Mouse (Mus musculus) MEL (cell line): ENCODE measurements around the gene Dnm1. TPM values are rescaled to one million over a fixed set of nuclear protein-coding genes. Genes with fewer than 3 reads are reported as not detected.
A peak's percentile ranks its signal among the peaks of the same experiment; 100 is the strongest.

Experiments used
- DNase-seq: peaks from one replicate; pipeline ENCODE4 v3.0.0; 2011; ENCODE audit warnings: low read depth, low spot score
- H3K27ac ChIP-seq: 2 replicates; pipeline ENCODE4 v1.5.1; 2012; ENCODE audit warnings: low read depth, mild to moderate bottlenecking, control low read depth, low read length, moderate library complexity; ENCODE audit not compliant: control insufficient read depth
- H3K27me3 ChIP-seq, 2 experiments: fragments of 150-350 bp in 1 of 2; sonication (generic) in 1 of 2; 2 replicates each; pipeline ENCODE4 v1.6.1; 2012; ENCODE audit warnings: low read length in 2 of 2, mild to moderate bottlenecking in 2 of 2, improper control_type of control experiment in 1 of 2, moderate library complexity in 1 of 2; ENCODE audit not compliant: insufficient read depth in 2 of 2, control insufficient read depth in 1 of 2
- H3K36me3 ChIP-seq, 2 experiments: 2 replicates each; pipeline ENCODE4 v1.6.1; 2012 to 2014; ENCODE audit warnings: low read length in 2 of 2, improper control_type of control experiment in 1 of 2, inconsistent platforms in 1 of 2, mild to moderate bottlenecking in 1 of 2; ENCODE audit not compliant: insufficient read depth in 2 of 2, control insufficient read depth in 1 of 2
- H3K4me1 ChIP-seq, 2 experiments: fragments of 150-350 bp in 1 of 2; sonication (generic) in 1 of 2; 2 replicates each; pipeline ENCODE4 v1.6.1; 2012; ENCODE audit warnings: low read length in 2 of 2, improper control_type of control experiment in 1 of 2, mild to moderate bottlenecking in 1 of 2; ENCODE audit not compliant: insufficient read depth in 2 of 2, control insufficient read depth in 1 of 2
- H3K4me3 ChIP-seq, 2 experiments: fragments of 150-350 bp in 1 of 2; sonication (generic) in 1 of 2; 2 replicates each; pipeline ENCODE4 v1.5.1; 2012; ENCODE audit warnings: low read depth in 2 of 2, low read length in 2 of 2, mild to moderate bottlenecking in 2 of 2, moderate library complexity in 2 of 2, control low read depth in 1 of 2, improper control_type of control experiment in 1 of 2; ENCODE audit not compliant: control insufficient read depth in 1 of 2, insufficient read depth in 1 of 2
- H3K79me2 ChIP-seq: 2 replicates; pipeline ENCODE4 v1.6.1; 2012; ENCODE audit warnings: mild to moderate bottlenecking, low read length, moderate library complexity; ENCODE audit not compliant: control insufficient read depth, poor library complexity, insufficient read depth
- H3K9ac ChIP-seq: 2 replicates; pipeline ENCODE4 v1.6.1; 2012; ENCODE audit warnings: low read depth, mild to moderate bottlenecking, control low read depth, low read length, moderate library complexity; ENCODE audit not compliant: control insufficient read depth, poor library complexity, severe bottlenecking
- H3K9me3 ChIP-seq: fragments of 150-350 bp; sonication (generic); replicated peaks from 2 replicates; pipeline ENCODE4 v1.6.1; 2012; ENCODE audit warnings: mild to moderate bottlenecking, low read length, improper control_type of control experiment, moderate library complexity; ENCODE audit not compliant: insufficient read depth
- CHD1 ChIP-seq: IDR thresholded peaks from 2 replicates; pipeline ENCODE4 v1.6.1; 2012; ENCODE audit warnings: low read depth, mild to moderate bottlenecking, inconsistent platforms, low read length, improper control_type of control experiment
- CTCF ChIP-seq, 3 experiments: IDR thresholded peaks in 2 of 3; conservative IDR thresholded peaks in 1 of 3; 2 replicates each; pipeline ENCODE4 v1.5.1; 2011 to 2012; ENCODE audit warnings: low read length in 3 of 3, low read depth in 2 of 3, mild to moderate bottlenecking in 2 of 3, improper control_type of control experiment in 1 of 3, inconsistent platforms in 1 of 3, mixed read lengths in 1 of 3, moderate library complexity in 1 of 3; ENCODE audit not compliant: control insufficient read depth in 1 of 3, insufficient read depth in 1 of 3, poor library complexity in 1 of 3, severe bottlenecking in 1 of 3
- E2F4 ChIP-seq: IDR thresholded peaks from 2 replicates; pipeline ENCODE4 v1.6.1; 2011; ENCODE audit warnings: low read depth, low read length, improper control_type of control experiment, borderline replicate concordance
- ELF1 ChIP-seq: IDR thresholded peaks from 2 replicates; pipeline ENCODE4 v1.6.1; 2014; ENCODE audit warnings: low read depth, mild to moderate bottlenecking, inconsistent platforms, low read length, improper control_type of control experiment, moderate library complexity
- GABPA ChIP-seq: IDR thresholded peaks from 2 replicates; pipeline ENCODE4 v1.6.1; 2012; ENCODE audit warnings: low read depth, mild to moderate bottlenecking, inconsistent platforms, low read length, improper control_type of control experiment, moderate library complexity
- GATA1 ChIP-seq: IDR thresholded peaks from 2 replicates; pipeline ENCODE4 v1.6.1; 2011; ENCODE audit warnings: low read depth, low read length, improper control_type of control experiment
- HCFC1 ChIP-seq: IDR thresholded peaks from 2 replicates; pipeline ENCODE4 v1.6.1; 2012; ENCODE audit warnings: low read depth, mild to moderate bottlenecking, inconsistent platforms, low read length, improper control_type of control experiment, moderate library complexity
- JUND ChIP-seq: IDR thresholded peaks from 2 replicates; pipeline ENCODE4 v1.6.1; 2011; ENCODE audit warnings: low read depth, mild to moderate bottlenecking, improper control_type of control experiment, low read length
- MAZ ChIP-seq: IDR thresholded peaks from 2 replicates; pipeline ENCODE4 v1.6.1; 2012; ENCODE audit warnings: low read depth, mild to moderate bottlenecking, inconsistent platforms, low read length, improper control_type of control experiment
- MXI1 ChIP-seq: IDR thresholded peaks from 2 replicates; pipeline ENCODE4 v1.6.1; 2011; ENCODE audit warnings: mild to moderate bottlenecking, low read depth, low read length, improper control_type of control experiment
- MYB ChIP-seq: IDR thresholded peaks from 2 replicates; pipeline ENCODE4 v1.6.1; 2011; ENCODE audit warnings: mild to moderate bottlenecking, low read depth, low read length, improper control_type of control experiment
- NELFE ChIP-seq: IDR thresholded peaks from 2 replicates; pipeline ENCODE4 v1.6.1; 2011; ENCODE audit warnings: low read depth, low read length, improper control_type of control experiment
- NRF1 ChIP-seq: IDR thresholded peaks from 2 replicates; pipeline ENCODE4 v1.6.1; 2014; ENCODE audit warnings: low read depth, mild to moderate bottlenecking, inconsistent platforms, low read length, improper control_type of control experiment, moderate library complexity; ENCODE audit not compliant: poor library complexity, insufficient read depth, severe bottlenecking
- POLR2A ChIP-seq, 2 experiments: IDR thresholded peaks; 2 replicates each; pipeline ENCODE4 v1.6.1; 2011 to 2012; ENCODE audit warnings: low read length in 2 of 2, mild to moderate bottlenecking in 2 of 2, control low read depth in 1 of 2, improper control_type of control experiment in 1 of 2, low read depth in 1 of 2, moderate library complexity in 1 of 2; ENCODE audit not compliant: control insufficient read depth in 1 of 2, insufficient read depth in 1 of 2, poor library complexity in 1 of 2
- POLR2AphosphoS2 ChIP-seq: IDR thresholded peaks from 2 replicates; pipeline ENCODE4 v1.6.1; 2011; ENCODE audit warnings: low read length, improper control_type of control experiment
- RAD21 ChIP-seq: IDR thresholded peaks from 2 replicates; pipeline ENCODE4 v1.6.1; 2011; ENCODE audit warnings: mild to moderate bottlenecking, low read depth, low read length, improper control_type of control experiment
- RCOR1 ChIP-seq: IDR thresholded peaks from 2 replicates; pipeline ENCODE4 v1.6.1; 2012; ENCODE audit warnings: low read depth, mild to moderate bottlenecking, inconsistent platforms, low read length, improper control_type of control experiment
- SIN3A ChIP-seq: IDR thresholded peaks from 2 replicates; pipeline ENCODE4 v1.6.1; 2012; ENCODE audit warnings: low read length, improper control_type of control experiment, inconsistent platforms
- SMC3 ChIP-seq: IDR thresholded peaks from 2 replicates; pipeline ENCODE4 v1.6.1; 2011; ENCODE audit warnings: low read depth, low read length, improper control_type of control experiment
- TAL1 ChIP-seq: IDR thresholded peaks from 2 replicates; pipeline ENCODE4 v1.6.1; 2012; ENCODE audit warnings: mild to moderate bottlenecking, inconsistent platforms, low read length, moderate library complexity, mixed read lengths
- TBP ChIP-seq: IDR thresholded peaks from 2 replicates; pipeline ENCODE4 v1.8.0; 2011; ENCODE audit warnings: low read depth, low read length, improper control_type of control experiment
- TCF12 ChIP-seq: IDR thresholded peaks from 2 replicates; pipeline ENCODE4 v1.6.1; 2014; ENCODE audit warnings: low read depth, mild to moderate bottlenecking, inconsistent platforms, low read length, improper control_type of control experiment, moderate library complexity
- UBTF ChIP-seq: IDR thresholded peaks from 2 replicates; pipeline ENCODE4 v1.6.1; 2012; ENCODE audit warnings: low read depth, mild to moderate bottlenecking, inconsistent platforms, low read length, improper control_type of control experiment, moderate library complexity, borderline replicate concordance; ENCODE audit not compliant: insufficient read depth
- USF1 ChIP-seq: IDR thresholded peaks from 2 replicates; pipeline ENCODE4 v1.6.1; 2014; ENCODE audit warnings: low read depth, mild to moderate bottlenecking, inconsistent platforms, low read length, improper control_type of control experiment, moderate library complexity
- ZC3H11A ChIP-seq: IDR thresholded peaks from 2 replicates; pipeline ENCODE4 v1.6.1; 2012; ENCODE audit warnings: low read depth, mild to moderate bottlenecking, inconsistent platforms, low read length, improper control_type of control experiment
- ZMIZ1 ChIP-seq: IDR thresholded peaks from 2 replicates; pipeline ENCODE4 v1.6.1; 2012; ENCODE audit warnings: low read depth, mild to moderate bottlenecking, inconsistent platforms, low read length, improper control_type of control experiment, moderate library complexity
- polyA plus RNA-seq, 2 experiments: library from polyadenylated mRNA; stranded (reverse) in 1 of 2; unstranded in 1 of 2; fragments of >175 nt in 1 of 2; fragments of >200 nt in 1 of 2; gene quantifications; 2 replicates each; pipeline versions ENCODE4 v1.2.1 to v1.2.4; 2012; ENCODE audit warnings: low replicate concordance in 2 of 2, low read depth in 1 of 2; ENCODE audit not compliant: insufficient read length in 2 of 2, insufficient read depth in 1 of 2, missing spikeins in 1 of 2
- total RNA-seq: library from RNA; depleted of rRNA; stranded (reverse); fragments of 300-350 nt; gene quantifications from 2 replicates; pipeline ENCODE4 v1.2.3, GENCODE M21; 2012

Gene Dnm1
- total and polyA plus RNA-seq, 3 experiments: 0.42 to 5.0 TPM; not detected in 1

DNA sequence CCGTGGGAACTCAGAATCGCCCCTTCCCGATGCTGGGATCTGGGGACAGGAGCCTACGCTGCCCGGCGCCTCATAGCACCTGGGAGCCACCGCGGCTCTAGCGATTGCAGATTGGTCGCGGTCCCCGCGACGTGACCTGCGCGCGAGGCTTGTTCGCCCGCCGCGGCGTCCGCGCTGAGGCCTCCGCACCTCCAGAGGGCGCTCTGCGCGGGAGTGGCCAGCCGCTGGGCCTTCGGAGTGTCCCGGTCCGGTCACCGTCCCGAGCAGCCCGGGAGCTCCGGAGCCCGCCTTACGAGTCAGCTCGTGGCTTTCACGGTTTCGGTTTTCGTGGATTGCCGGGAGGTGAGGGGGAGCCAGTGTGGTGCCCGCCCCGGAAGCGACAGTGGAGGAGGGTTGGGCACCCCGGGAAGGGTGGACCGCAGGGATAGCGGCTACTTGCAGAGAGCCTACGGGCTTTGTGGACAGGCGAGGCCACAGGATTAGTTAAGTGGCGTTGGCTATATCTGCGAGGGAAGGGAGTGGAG lies 9.7 kb upstream of the Dnm1 start:
- Histone ChIP-seq H3K79me2 (peaks cover 6% of the 10 kb centered on the region; the same call in 1 of the 2 replicates), H3K9ac (peak overlapping the region; percentile 82), H3K4me3 (peak overlapping the region; percentile 70 to 80), H3K9me3 (no peaks in the 10 kb centered on the region), H3K36me3 (peaks cover under 1 to 3% of the 10 kb centered on the region in 2 experiments), H3K27ac (peak overlapping the region; percentile 68), H3K27me3 (peaks cover 0 to 3% of the 10 kb centered on the region in 2 experiments; a peak in 3 of 4 replicates), H3K4me1 (peaks cover 0 to 6% of the 10 kb centered on the region in 2 experiments; a peak in 2 of 4 replicates)
- peak; percentile 91 for DNase-seq
- TF ChIP-seq HCFC1 (peak; percentile 82), MXI1 (peak; percentile 78), MAZ (no peak; the same call in 1 of the 2 replicates), RCOR1 (no peak), TBP (peak; percentile 12; the same call in 1 of the 2 replicates), TCF12 (peak; percentile 44), USF1 (peak; percentile 41), CTCF (IDR thresholded peaks at IDR 0.05 in 2 of 3, conservative IDR thresholded peaks at IDR 0.05 in 1 of 3; ENCODE audit: control insufficient read depth in 1 of 3, insufficient read depth in 1 of 3, low read depth in 2 of 3, low read length in 3 of 3, poor library complexity in 1 of 3, severe bottlenecking in 1 of 3) (peak; percentile 63 to 95 (median 85)), ZC3H11A (no peak), ZMIZ1 (peak; percentile 55), E2F4 (peak; percentile 70; the same call in 1 of the 2 replicates), MYB (no peak), SIN3A (peak; percentile 62; the same call in 1 of the 2 replicates), NRF1 (peak; percentile 61), UBTF (peak; percentile 76; the same call in 1 of the 2 replicates), RAD21 (no peak), GATA1 (no peak), ELF1 (0 out of 2 replicates have a peak, but pooled peaks have one; percentile 37), NELFE (peak; percentile 70), TAL1 (no peak), CHD1 (no peak), SMC3 (no peak; the same call in 1 of the 2 replicates), POLR2A (IDR thresholded peaks at IDR 0.05; ENCODE audit: control insufficient read depth in 1 of 2, insufficient read depth in 1 of 2, low read depth in 1 of 2, low read length in 2 of 2, poor library complexity in 1 of 2) (peak; percentile 74 to 80), GABPA (peak; percentile 68; the same call in 1 of the 2 replicates), JUND (no peak), POLR2AphosphoS2 (0 out of 2 replicates have a peak, but pooled peaks have one; percentile 41)
